Mouse (Mus musculus): ENCODE measurements around the gene Zfp184. TPM values are rescaled to one million over a fixed set of nuclear protein-coding genes. Genes with fewer than 3 reads are reported as not detected.
A peak's percentile ranks its signal among the peaks of the same experiment; 100 is the strongest.

Gene Zfp184
- polyA plus RNA-seq, 1 experiment from 2014 or later, result 25.7 TPM

GRCm38 (mm10) chr13:21969269-21969668 lies 24.4 kb downstream of the Zfp184 start:
- Histone ChIP-seq H3K9me3 (ENCODE audit: control insufficient read depth, low read length) (no peaks in the 10 kb centered on the region), H3K4me3 (ENCODE audit: low read depth, low read length) (no peak overlapping the region), H3K27me3 (ENCODE audit: control insufficient read depth, insufficient read depth, low read length) (no peaks in the 10 kb centered on the region), H3K4me1 (replicated peaks; ENCODE audit: control insufficient read depth, insufficient read depth, low read length) (no peaks in the 10 kb centered on the region), H3K4me2 (replicated peaks; ENCODE audit: low read depth, low read length) (no peak overlapping the region), H3K36me3 (ENCODE audit: control insufficient read depth, insufficient read depth, low read length) (no peaks in the 10 kb centered on the region), H3K27ac (ENCODE audit: low read depth, low read length) (no peak overlapping the region), H3K9ac (ENCODE audit: low read depth, low read length) (no peak overlapping the region)
- no peak for ATAC-seq (ENCODE audit: low FRiP score)
- no peak for DNase-seq (ENCODE audit: low spot score)
- WGBS, result 24% methylated on average over 1 of the region's 1 CpGs

- H3K4me1 ChIP-seq (replicated peaks; ENCODE audit: control insufficient read depth, insufficient read depth, low read length), result no peaks in the 10 kb centered on the region
- ATAC-seq (ENCODE audit: low FRiP score) (no peak), DNase-seq (ENCODE audit: low spot score) (no peak)
- H3K4me3 ChIP-seq (ENCODE audit: low read depth, low read length), result no peak overlapping the region
- no peaks in the 10 kb centered on the region for H3K27me3 ChIP-seq (ENCODE audit: control insufficient read depth, insufficient read depth, low read length)
- H3K9ac ChIP-seq (ENCODE audit: low read depth, low read length), result no peak overlapping the region
- no peak overlapping the region for H3K27ac ChIP-seq (ENCODE audit: low read depth, low read length)
- no peaks in the 10 kb centered on the region for H3K9me3 ChIP-seq (ENCODE audit: control insufficient read depth, low read length)
- H3K36me3 ChIP-seq (ENCODE audit: control insufficient read depth, insufficient read depth, low read length), result no peaks in the 10 kb centered on the region
- 48% methylated on average over 2 of the region's 2 CpGs for WGBS
- no peak overlapping the region for H3K4me2 ChIP-seq (replicated peaks; ENCODE audit: low read depth, low read length)
These were observed 24.9 kb downstream of the Zfp184 start for GRCm38 (mm10) chr13:21969816-21970215.

GRCm38 (mm10) chr13:21971641-21972040 lies 26.7 kb downstream of the Zfp184 start:
- Histone ChIP-seq H3K4me2 (replicated peaks; ENCODE audit: low read depth, low read length) (no peak overlapping the region), H3K9ac (ENCODE audit: low read depth, low read length) (no peak overlapping the region), H3K4me1 (replicated peaks; ENCODE audit: control insufficient read depth, insufficient read depth, low read length) (no peaks in the 10 kb centered on the region), H3K9me3 (ENCODE audit: control insufficient read depth, low read length) (no peaks in the 10 kb centered on the region), H3K4me3 (ENCODE audit: low read depth, low read length) (no peak overlapping the region), H3K27ac (ENCODE audit: low read depth, low read length) (no peak overlapping the region), H3K36me3 (ENCODE audit: control insufficient read depth, insufficient read depth, low read length) (no peaks in the 10 kb centered on the region), H3K27me3 (ENCODE audit: control insufficient read depth, insufficient read depth, low read length) (no peaks in the 10 kb centered on the region)
- WGBS, result 38% methylated on average over 3 of the region's 3 CpGs
- ATAC-seq (ENCODE audit: low FRiP score), result no peak
- DNase-seq (ENCODE audit: low spot score), result no peak

- Histone ChIP-seq H3K4me1 (replicated peaks; ENCODE audit: control insufficient read depth, insufficient read depth, low read length) (no peaks in the 10 kb centered on the region), H3K4me2 (replicated peaks; ENCODE audit: low read depth, low read length) (no peak overlapping the region; the same call in 1 of the 2 replicates), H3K36me3 (ENCODE audit: control insufficient read depth, insufficient read depth, low read length) (no peaks in the 10 kb centered on the region), H3K27me3 (ENCODE audit: control insufficient read depth, insufficient read depth, low read length) (peaks cover 2% of the 10 kb centered on the region; the same call in 1 of the 2 replicates), H3K27ac (ENCODE audit: low read depth, low read length) (peak overlapping the region; percentile 60), H3K9ac (ENCODE audit: low read depth, low read length) (peak overlapping the region; percentile 66), H3K9me3 (ENCODE audit: control insufficient read depth, low read length) (no peaks in the 10 kb centered on the region), H3K4me3 (ENCODE audit: low read depth, low read length) (peak overlapping the region; percentile 42)
- DNase-seq (ENCODE audit: low spot score), result peak; percentile 93
- ATAC-seq (ENCODE audit: low FRiP score), result peak; percentile 94
- under 1% methylated on average over 23 of the region's 23 CpGs for WGBS
These were observed 29.4 kb downstream of the Zfp184 start for GRCm38 (mm10) chr13:21974221-21974725.

GRCm38 (mm10) chr13:21974726-21975473 lies 30.0 kb downstream of the Zfp184 start:
- Histone ChIP-seq H3K27me3 (ENCODE audit: control insufficient read depth, insufficient read depth, low read length) (peaks cover 7% of the 10 kb centered on the region; the same call in 1 of the 2 replicates), H3K4me1 (replicated peaks; ENCODE audit: control insufficient read depth, insufficient read depth, low read length) (no peaks in the 10 kb centered on the region), H3K27ac (ENCODE audit: low read depth, low read length) (peak overlapping the region; percentile 60), H3K4me3 (ENCODE audit: low read depth, low read length) (peak overlapping the region; percentile 42), H3K36me3 (ENCODE audit: control insufficient read depth, insufficient read depth, low read length) (no peaks in the 10 kb centered on the region), H3K9me3 (ENCODE audit: control insufficient read depth, low read length) (no peaks in the 10 kb centered on the region), H3K4me2 (replicated peaks; ENCODE audit: low read depth, low read length) (no peak overlapping the region; the same call in 1 of the 2 replicates), H3K9ac (ENCODE audit: low read depth, low read length) (peak overlapping the region; percentile 66)
- ATAC-seq (ENCODE audit: low FRiP score) (peak; percentile 94), DNase-seq (ENCODE audit: low spot score) (peak; percentile 90)
- 5% methylated on average over 20 of the region's 20 CpGs for WGBS

GRCm38 (mm10) chr13:21980981-21981802 lies 36.3 kb downstream of the Zfp184 start, which contains the start of gene Pom121l2:
TSS of gene Pom121l2 (plus strand) at chr13:21981194.
- Histone ChIP-seq H3K9me3 (ENCODE audit: control insufficient read depth, low read length) (no peaks in the 10 kb centered on the region), H3K9ac (ENCODE audit: low read depth, low read length) (peak within 1 kb of the TSS; percentile 61), H3K27ac (ENCODE audit: low read depth, low read length) (no peak within 1 kb of the TSS), H3K4me3 (ENCODE audit: low read depth, low read length) (peak within 1 kb of the TSS; percentile 52), H3K4me2 (replicated peaks; ENCODE audit: low read depth, low read length) (peak within 1 kb of the TSS; percentile 98), H3K36me3 (ENCODE audit: control insufficient read depth, insufficient read depth, low read length) (no peaks in the 10 kb centered on the region), H3K27me3 (ENCODE audit: control insufficient read depth, insufficient read depth, low read length) (peaks cover 36% of the 10 kb centered on the region), H3K4me1 (replicated peaks; ENCODE audit: control insufficient read depth, insufficient read depth, low read length) (0 out of 2 replicates have a peak, but pooled peaks cover 2% of the 10 kb centered on the region)
- DNase-seq (ENCODE audit: low spot score), result peak; percentile 63
- under 1% methylated on average over 54 of the region's 58 CpGs for WGBS
- ATAC-seq (ENCODE audit: low FRiP score), result peak; percentile 66

GRCm38 (mm10) chr13:21981803-21982193 lies 36.9 kb downstream of the Zfp184 start:
- peaks cover 36% of the 10 kb centered on the region for H3K27me3 ChIP-seq (ENCODE audit: control insufficient read depth, insufficient read depth, low read length)

GRCm38 (mm10) chr13:21984486-21984885 lies 39.6 kb downstream of the Zfp184 start:
- DNase-seq (ENCODE audit: low spot score), result no peak
- no peak for ATAC-seq (ENCODE audit: low FRiP score)
- Histone ChIP-seq H3K27me3 (ENCODE audit: control insufficient read depth, insufficient read depth, low read length) (peaks cover 32% of the 10 kb centered on the region), H3K27ac (ENCODE audit: low read depth, low read length) (no peak overlapping the region), H3K9me3 (ENCODE audit: control insufficient read depth, low read length) (no peaks in the 10 kb centered on the region), H3K36me3 (ENCODE audit: control insufficient read depth, insufficient read depth, low read length) (no peaks in the 10 kb centered on the region), H3K4me1 (replicated peaks; ENCODE audit: control insufficient read depth, insufficient read depth, low read length) (0 out of 2 replicates have a peak, but pooled peaks cover 2% of the 10 kb centered on the region), H3K9ac (ENCODE audit: low read depth, low read length) (no peak overlapping the region), H3K4me2 (replicated peaks; ENCODE audit: low read depth, low read length) (no peak overlapping the region), H3K4me3 (ENCODE audit: low read depth, low read length) (no peak overlapping the region)
- 79% methylated on average over 2 of the region's 2 CpGs for WGBS

More at GRCm38 (mm10) chr13:21981803-21982193, 36.9 kb downstream of the Zfp184 start:
- Histone ChIP-seq H3K36me3 (ENCODE audit: control insufficient read depth, insufficient read depth, low read length) (no peaks in the 10 kb centered on the region), H3K9me3 (ENCODE audit: control insufficient read depth, low read length) (no peaks in the 10 kb centered on the region), H3K9ac (ENCODE audit: low read depth, low read length) (peak overlapping the region; percentile 61), H3K4me1 (replicated peaks; ENCODE audit: control insufficient read depth, insufficient read depth, low read length) (0 out of 2 replicates have a peak, but pooled peaks cover 2% of the 10 kb centered on the region), H3K27ac (ENCODE audit: low read depth, low read length) (no peak overlapping the region), H3K4me3 (ENCODE audit: low read depth, low read length) (peak overlapping the region; percentile 52), H3K4me2 (replicated peaks; ENCODE audit: low read depth, low read length) (peak overlapping the region; percentile 98)
- DNase-seq (ENCODE audit: low spot score) (no peak), ATAC-seq (ENCODE audit: low FRiP score) (peak; percentile 35)
- WGBS, result 5% methylated on average over 17 of the region's 17 CpGs

Measured in hindbrain, embryonic 11.5 days (tissue).